Mouse (Mus musculus): Measurements from ENCODE around the gene Chmp1a.
"Not testable (repeated sequence)": the region's sequence is repeated elsewhere in the genome, so short reads cannot be mapped to it uniquely, and the experiment has no call there.

Gene Chmp1a

GRCm38 (mm10) chr8:123212321-123213117 lies at the start of gene Chmp1a, which contains the start of gene Spata33:
Chmp1a (minus strand) TSS chr8:123212763.
Spata33 (plus strand) TSS chr8:123212832.
- in situ Hi-C loops (cut with MseI, MboI) = loop anchor here in 1 of 2 experiments (25.0 kb wide), 1 partner anchor 100 kb away; the partner anchor contains the start of genes Cpne7 and Rpl13

DNA sequence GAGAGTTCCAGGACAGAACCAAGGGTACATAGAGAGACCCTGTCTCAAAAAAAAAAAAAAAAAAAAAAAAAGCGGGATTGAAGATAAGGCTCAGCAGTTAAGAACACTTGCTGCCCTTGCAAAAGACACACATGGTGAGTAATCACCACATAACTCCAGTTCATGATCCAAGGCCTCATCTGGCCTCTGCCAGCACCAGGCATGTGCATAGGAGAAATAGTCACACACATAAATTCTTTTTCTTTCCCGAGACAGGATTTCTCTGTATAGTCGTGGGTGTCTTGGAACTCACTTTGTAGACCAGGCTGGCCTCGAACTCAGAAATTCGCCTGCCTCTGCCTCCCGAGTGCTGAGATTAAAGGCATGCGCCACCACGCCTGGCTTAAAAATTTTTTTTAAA lies 45.0 kb upstream of the Chmp1a start:
- in situ Hi-C loops (cut with MseI, MboI) = not testable (repeated sequence)

DNA sequence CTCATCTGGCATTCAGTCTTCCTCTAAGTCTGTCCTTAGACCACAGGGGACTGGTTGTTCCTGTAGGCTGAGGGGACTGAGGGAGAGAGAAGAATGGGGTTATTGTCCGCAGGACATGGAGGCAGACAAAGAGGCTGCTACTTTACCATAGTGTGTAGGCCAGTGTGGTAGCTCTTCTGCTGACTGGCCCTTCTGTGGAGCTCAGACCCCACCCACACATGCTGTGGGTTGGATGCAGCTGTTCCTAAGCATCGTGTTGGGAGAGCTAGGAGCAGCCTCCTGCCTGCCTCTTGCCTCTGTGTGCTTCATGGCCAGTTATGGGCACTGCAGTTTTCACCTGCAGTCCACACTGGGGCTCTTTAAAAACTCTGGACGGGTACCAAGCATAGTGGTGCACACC lies 44.6 kb upstream of the Chmp1a start:
- in situ Hi-C loops (cut with MseI, MboI) = no loop called here

DNA sequence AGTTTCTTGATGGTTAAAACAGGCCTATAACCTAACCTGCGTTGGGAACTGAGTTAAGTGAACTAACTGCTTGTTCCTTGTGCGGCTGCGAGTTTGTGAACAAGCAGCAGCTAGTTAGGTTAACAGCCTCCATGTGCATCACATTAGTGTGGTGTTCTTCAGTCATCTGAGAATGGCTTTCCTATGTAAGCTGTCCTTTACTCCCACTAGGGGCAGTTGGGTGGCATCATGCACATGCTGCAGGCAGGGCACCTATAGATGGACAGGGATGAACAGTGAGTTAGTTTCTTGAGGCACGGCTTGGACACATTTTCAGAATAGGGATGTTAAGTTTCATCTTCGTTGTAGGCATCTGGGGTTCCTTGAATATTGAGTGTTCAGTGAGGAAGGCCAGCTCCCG lies 42.6 kb upstream of the Chmp1a start:
- in situ Hi-C loops (cut with MseI, MboI) = no loop called here

GRCm38 (mm10) chr8:123254099-123254885 lies 41.7 kb upstream of the Chmp1a start, which contains the start of the genes Zfp276 and Vps9d1:
Zfp276 (plus strand) TSS chr8:123254195.
Vps9d1 (minus strand) TSS chr8:123254348.
- in situ Hi-C loops (cut with MseI, MboI) = no loop called here

- in situ Hi-C loops (cut with MseI, MboI) = no loop called here
These were observed 41.0 kb upstream of the Chmp1a start for GRCm38 (mm10) chr8:123253451-123254098.

GRCm38 (mm10) chr8:123252925-123253324 lies 40.4 kb upstream of the Chmp1a start:
- in situ Hi-C loops (cut with MseI, MboI) = no loop called here

GRCm38 (mm10) chr8:123250940-123251339 lies 38.4 kb upstream of the Chmp1a start:
- in situ Hi-C loops (cut with MseI, MboI) = no loop called here

GRCm38 (mm10) chr8:123248596-123248995 lies 36.0 kb upstream of the Chmp1a start:
- in situ Hi-C loops (cut with MseI, MboI) = no loop called here

DNA sequence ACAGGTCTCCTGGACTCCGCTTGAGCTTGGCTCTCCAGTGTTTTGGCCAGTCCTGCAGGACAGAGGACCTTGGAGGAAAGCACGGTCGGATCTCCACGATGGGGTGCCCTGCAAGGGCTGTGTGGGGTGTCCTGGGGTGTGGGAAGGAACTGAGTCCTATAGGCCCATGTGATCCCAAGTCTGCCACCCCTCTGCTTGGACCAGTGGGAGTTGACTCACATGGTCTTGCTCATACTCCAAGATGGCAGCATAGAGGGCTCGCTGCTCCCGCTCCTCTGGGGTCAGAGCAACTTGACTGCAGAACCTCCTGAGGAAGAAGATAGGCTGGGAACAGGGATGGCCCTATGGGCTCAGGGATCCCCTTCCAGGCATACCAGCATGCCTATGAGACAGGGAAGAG lies 35.2 kb upstream of the Chmp1a start:
- in situ Hi-C loops (cut with MseI, MboI) = no loop called here

DNA sequence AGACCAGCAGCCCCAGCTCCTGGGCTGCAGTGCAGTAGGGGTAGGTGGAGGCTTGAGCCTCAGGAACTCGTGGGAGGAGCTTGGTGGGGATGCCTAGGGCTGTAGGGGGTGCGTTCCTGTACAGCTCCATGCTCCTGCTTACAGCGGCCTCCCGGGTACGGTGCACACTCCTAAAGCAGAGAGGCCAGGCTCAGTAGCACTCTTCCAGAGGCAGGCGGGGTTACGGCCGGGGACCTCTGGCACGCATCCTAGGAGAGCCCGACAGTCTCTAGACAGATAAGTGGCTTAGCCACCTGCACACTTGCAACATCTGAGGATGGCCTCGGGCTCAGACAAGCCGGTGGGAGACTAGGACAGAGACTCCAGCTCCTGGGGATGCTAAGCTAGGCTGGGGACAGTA lies 33.0 kb upstream of the Chmp1a start:
- in situ Hi-C loops (cut with MseI, MboI) = no loop called here

GRCm38 (mm10) chr8:123244382-123244781 lies 31.8 kb upstream of the Chmp1a start:
- in situ Hi-C loops (cut with MseI, MboI) = no loop called here

DNA sequence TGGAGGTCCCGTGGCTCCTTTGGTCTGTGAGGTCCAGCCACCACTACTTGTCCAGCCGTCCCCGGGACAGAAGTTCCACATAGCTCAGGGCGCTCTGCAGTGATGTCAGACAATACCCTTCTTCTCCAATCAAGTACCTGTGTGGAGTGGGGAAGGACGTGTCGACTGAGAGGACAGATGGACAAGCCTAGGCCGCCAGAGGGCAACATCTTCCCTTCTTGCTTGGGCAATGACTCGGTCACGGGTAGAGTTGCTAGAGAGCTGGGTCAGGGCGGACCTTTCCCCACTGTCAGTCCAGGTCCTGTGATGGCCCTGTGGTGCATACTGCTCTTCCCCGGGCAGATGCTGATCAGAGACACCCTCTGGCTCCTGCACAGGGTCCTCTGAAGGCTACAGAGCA lies 30.5 kb upstream of the Chmp1a start:
- in situ Hi-C loops (cut with MseI, MboI) = no loop called here

DNA sequence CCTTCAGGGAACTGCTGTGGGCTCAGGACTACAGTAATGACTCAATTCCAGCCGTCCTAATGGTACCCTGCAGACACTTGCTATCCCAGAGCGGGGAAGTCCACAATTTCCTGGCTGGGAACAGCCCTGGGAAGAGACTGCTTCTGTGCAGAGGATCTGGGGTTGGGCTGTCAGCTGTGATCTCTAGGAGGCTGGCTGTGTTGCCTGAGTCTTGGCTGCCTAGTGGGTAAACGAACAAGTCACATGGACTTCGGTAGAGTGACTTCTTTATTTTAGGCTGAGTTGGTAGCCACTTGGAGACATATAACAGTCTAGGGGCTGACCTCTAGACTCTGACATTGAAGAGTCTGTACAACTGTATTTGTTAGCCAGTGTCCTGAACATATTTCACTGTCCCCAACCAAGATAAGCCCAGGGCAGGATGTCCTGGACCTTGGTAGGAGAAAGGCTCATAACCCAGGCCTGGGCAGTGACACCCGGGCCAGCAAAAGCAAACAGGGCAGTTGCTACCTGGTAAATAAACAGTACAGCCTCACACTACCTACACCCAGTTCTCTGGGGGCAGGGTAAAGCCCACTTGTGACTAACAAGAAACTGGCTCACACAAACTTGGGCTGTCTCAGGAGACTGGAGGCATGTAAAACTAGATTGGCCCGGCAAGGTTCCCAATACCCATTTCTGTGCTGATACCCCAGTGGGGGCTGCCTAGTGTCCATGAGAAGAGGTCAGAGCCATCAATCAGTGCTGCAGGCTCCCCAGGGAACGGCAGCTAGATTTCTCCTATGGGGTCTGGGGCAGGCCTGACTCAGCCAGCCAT lies 29.8 kb upstream of the Chmp1a start:
- in situ Hi-C loops (cut with MseI, MboI) = no loop called here

GRCm38 (mm10) chr8:123239398-123239797 lies 26.8 kb upstream of the Chmp1a start:
- in situ Hi-C loops (cut with MseI, MboI) = no loop called here

DNA sequence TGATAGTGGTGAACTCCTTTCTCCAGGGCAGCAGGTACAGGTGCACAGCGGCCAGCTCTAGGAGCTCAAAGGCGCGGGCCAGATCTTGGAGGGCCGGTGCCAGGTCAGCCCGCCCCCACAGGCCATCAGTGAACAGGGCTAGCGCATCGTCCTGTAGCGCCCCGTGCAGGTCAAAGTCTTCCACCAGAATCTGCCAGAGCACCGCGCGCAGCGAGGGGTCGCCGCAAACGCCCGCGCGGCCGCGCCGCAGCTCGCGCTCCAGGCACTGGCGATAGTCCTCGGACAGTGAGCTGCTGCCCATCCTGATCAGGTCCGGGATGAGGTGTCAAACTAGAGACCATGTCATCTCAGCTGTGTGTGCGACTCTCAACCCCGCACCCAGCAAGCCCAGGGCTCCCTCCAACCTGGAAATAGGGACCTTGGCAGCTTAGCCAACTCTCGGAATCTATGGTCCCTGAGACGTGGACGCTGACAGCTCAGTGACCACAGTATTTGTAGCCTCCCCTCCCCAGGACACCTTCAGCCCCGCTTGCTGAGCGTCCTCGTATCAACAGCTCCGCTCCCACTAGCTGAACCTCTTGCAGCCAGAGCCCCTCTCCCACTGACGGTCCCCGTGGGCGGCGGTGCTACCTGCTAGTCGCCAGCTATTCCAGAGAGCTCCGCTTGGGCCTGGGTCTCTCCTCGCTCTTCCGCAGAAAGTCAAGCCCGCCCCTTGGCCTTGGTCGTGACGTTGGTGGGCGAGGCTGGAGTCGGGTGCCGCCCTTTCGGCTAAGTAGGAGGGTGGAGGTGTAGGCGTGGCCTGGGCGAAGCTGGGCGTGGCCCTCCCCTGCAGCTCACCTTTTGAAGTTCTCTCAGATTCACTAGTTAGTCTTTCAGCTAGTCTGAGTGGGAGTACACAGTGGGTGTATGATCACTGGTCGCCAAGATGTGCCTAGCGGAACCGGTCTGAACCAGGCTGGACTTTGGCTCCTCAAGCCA lies 23.2 kb upstream of the Chmp1a start, which contains the start of gene Spata2l:
TSS of gene Spata2l (minus strand) at position 714 of the 978 bp plus-strand sequence.
- in situ Hi-C loops (cut with MseI, MboI) = no loop called here

DNA sequence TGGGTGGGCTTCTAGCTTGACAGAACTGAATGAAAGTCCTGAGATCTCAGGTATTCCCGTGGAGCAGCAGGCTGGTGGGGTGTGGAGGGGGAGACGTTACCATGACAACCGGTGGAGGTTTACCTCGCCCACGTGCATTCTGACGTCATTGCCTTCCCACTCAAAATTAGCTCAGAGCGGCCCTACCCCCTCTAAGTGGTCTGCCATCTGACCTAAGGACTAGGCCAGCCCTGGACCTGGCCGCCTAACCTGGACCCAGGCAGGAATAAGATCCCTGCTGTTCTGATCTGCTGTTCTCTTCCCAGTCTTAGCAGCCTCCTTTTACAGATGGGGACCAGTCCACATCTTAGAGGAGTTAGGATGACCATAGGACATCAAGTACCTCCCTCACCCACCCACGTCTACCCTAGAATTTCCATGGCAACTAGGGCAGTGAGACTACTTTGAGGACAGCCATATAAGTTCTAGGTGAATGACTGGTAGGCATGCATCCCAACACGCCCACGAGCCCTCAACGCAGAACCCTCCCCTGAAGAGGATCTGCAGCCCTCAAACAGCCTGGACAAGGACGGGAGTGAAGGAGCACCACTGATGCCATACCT lies 22.5 kb upstream of the Chmp1a start:
- in situ Hi-C loops (cut with MseI, MboI) = no loop called here

GRCm38 (mm10) chr8:123233760-123234159 lies 21.2 kb upstream of the Chmp1a start:
- in situ Hi-C loops (cut with MseI, MboI) = no loop called here

DNA sequence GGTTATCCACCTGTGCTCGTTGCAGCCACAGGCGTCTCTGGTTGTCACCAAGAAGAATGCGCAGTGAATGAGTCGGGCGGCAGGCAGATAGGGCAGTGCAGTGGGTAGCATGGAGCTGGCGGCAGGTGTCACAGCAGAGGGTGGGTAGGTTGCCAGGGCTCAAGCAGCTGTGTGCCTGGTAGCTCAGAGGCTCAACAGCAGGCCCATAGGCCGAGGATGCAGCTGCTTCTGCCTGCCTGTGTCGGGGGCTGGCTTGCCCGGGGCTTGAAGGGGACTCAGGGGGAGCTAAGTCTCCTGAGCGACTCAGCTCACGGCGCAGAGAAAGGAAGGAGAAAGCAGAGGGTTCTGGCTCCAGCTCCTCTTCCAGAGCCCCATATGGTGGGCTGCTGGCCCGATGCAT lies 20.7 kb upstream of the Chmp1a start:
- in situ Hi-C loops (cut with MseI, MboI) = no loop called here

DNA sequence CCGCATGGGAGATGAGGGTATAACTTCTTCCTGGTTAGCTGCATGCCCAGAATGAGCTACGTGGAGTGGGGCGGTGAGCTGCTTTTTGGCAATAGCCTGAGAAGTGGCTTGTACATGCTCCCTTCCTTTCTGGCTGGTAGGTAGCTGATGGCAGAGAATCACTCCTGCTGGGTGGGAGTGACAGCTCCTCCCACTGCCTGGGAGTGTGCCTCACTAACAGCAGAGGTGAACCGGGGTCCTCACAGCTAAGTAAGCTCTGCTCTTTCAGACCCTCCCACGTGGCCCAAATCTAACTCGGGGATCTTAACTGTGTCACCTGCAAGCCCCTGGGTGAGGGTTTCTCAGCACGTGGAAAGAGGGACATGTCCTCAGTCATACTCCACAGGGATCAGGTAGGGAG lies 20.0 kb upstream of the Chmp1a start:
- in situ Hi-C loops (cut with MseI, MboI) = no loop called here

Data from mouse trophoblast stem cell (cell line).